Mouse (Mus musculus) hindbrain, embryonic 11.5 days (tissue): ENCODE results near the gene Cst9. TPM values are rescaled to one million over a fixed set of nuclear protein-coding genes. Genes with fewer than 3 reads are reported as not detected.

Source experiments
- ATAC-seq: fragments of 200-750 bp; cut with Nextera tagmentation; 2 replicates; pipeline ENCODE4 v1.8.0; 2017; ENCODE audit warnings: mild to moderate bottlenecking, moderate TSS enrichment, moderate library complexity; ENCODE audit not compliant: low FRiP score
- DNase-seq: peaks from one replicate; pipeline ENCODE4 v3.0.0-alpha.2; 2015; ENCODE audit warnings: low spot score
- H3K27ac ChIP-seq: fragments of 300-500 bp; sonication (generic); 2 replicates; pipeline ENCODE4 v1.5.1; 2014; ENCODE audit warnings: mild to moderate bottlenecking, low read depth, low read length
- H3K27me3 ChIP-seq: fragments of 300-500 bp; sonication (generic); 2 replicates; pipeline ENCODE4 v1.6.1; 2014; ENCODE audit warnings: mild to moderate bottlenecking, low read length, moderate library complexity, mixed read lengths; ENCODE audit not compliant: control insufficient read depth, insufficient read depth
- H3K36me3 ChIP-seq: fragments of 300-500 bp; sonication (generic); 2 replicates; pipeline ENCODE4 v1.6.1; 2014; ENCODE audit warnings: mild to moderate bottlenecking, low read length, moderate library complexity, mixed read lengths; ENCODE audit not compliant: control insufficient read depth, insufficient read depth
- H3K4me1 ChIP-seq: fragments of 300-500 bp; sonication (generic); replicated peaks from 2 replicates; pipeline ENCODE4 v1.6.1; 2014; ENCODE audit warnings: low read length, mixed read lengths; ENCODE audit not compliant: control insufficient read depth, insufficient read depth
- H3K4me2 ChIP-seq: fragments of 300-500 bp; sonication (generic); replicated peaks from 2 replicates; pipeline ENCODE4 v1.6.1; 2014; ENCODE audit warnings: mild to moderate bottlenecking, low read depth, low read length
- H3K4me3 ChIP-seq: fragments of 300-500 bp; sonication (generic); 2 replicates; pipeline ENCODE4 v1.5.1; 2014; ENCODE audit warnings: low read depth, low read length
- H3K9ac ChIP-seq: fragments of 300-500 bp; sonication (generic); 2 replicates; pipeline ENCODE4 v1.6.1; 2014; ENCODE audit warnings: low read depth, low read length
- H3K9me3 ChIP-seq: fragments of 300-500 bp; sonication (generic); 2 replicates; pipeline ENCODE4 v1.6.1; 2016; ENCODE audit warnings: low read length; ENCODE audit not compliant: control insufficient read depth
- WGBS: fragments of 180-500 bp; shearing (Covaris S2); extraction: QIAGEN DNeasy Blood & Tissue Kit; methylation state at CpG from one replicate; pipeline ENCODE4 v1.1.7; 2014; 5-methylcytosine and 5-hydroxymethylcytosine counted together
- polyA plus RNA-seq: library from polyadenylated mRNA; unstranded; fragments of >200 nt; fragmentation: Nextera tagmentation; extraction: Ambion mirVana; gene quantifications from 2 replicates; pipeline ENCODE4 v1.2.1, GENCODE M21; 2014

The Cst9 gene
- polyA plus RNA-seq, 1 experiment from 2014 or later = not detected

DNA sequence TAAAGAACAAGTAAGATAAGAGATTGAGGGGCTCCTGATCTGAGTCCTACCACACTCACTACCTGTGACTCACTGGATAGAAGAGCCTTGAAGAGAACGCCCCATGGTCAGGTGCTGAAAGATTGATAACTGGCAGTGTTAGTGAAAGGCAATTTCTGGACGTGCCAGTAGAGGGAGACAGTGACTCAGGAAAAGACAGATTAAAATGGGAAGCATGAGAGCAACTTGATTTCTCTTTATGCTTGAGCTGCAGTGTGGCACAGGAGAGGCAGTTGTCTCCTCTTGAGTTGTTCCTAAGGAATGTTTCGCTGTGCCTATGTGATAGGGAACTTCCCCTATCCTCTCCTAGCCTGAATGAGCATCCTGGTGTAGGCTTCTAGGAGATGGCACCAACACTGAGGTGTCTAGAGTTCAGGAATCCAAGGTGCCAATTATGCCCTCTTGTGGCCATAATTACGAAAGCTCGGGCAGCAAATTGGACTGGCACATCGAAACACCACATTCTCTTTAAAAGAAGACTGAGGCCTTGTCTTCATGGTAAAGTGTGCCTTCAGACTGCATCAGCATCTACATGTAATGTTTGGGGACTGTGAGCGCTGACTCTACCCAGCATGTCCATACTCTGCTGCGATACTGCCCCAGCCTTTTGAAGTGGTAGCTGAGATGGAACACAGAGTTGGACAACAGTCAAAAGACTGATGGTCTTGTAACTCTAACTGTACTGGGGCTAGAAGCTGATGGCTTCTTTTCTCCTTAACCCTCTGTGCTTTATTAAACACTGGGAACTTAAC, 16.4 kb downstream of the Cst9 start:
- Histone ChIP-seq H3K9me3 (no peaks in the 10 kb centered on the region), H3K4me2 (no peak overlapping the region), H3K27me3 (no peaks in the 10 kb centered on the region), H3K9ac (no peak overlapping the region), H3K4me3 (no peak overlapping the region), H3K4me1 (no peaks in the 10 kb centered on the region), H3K36me3 (no peaks in the 10 kb centered on the region), H3K27ac (no peak overlapping the region)
- DNase-seq = peak; percentile 81
- peak; percentile 69 for ATAC-seq
- WGBS = 50% methylated on average over 8 of the region's 8 CpGs

GRCm38 (mm10) chr2:148856630-148857400, 21.9 kb downstream of the Cst9 start:
- no peak overlapping the region for H3K27ac ChIP-seq
- no peaks in the 10 kb centered on the region for H3K9me3 ChIP-seq
- no peaks in the 10 kb centered on the region for H3K27me3 ChIP-seq
- ATAC-seq (no peak), DNase-seq (no peak)
- H3K36me3 ChIP-seq = no peaks in the 10 kb centered on the region
- 76% methylated on average over 8 of the region's 8 CpGs for WGBS
- no peak overlapping the region for H3K4me3 ChIP-seq
- no peak overlapping the region for H3K9ac ChIP-seq
- H3K4me1 ChIP-seq = no peaks in the 10 kb centered on the region
- no peak overlapping the region for H3K4me2 ChIP-seq

GRCm38 (mm10) chr2:148857506-148857905, 22.6 kb downstream of the Cst9 start:
- Histone ChIP-seq H3K4me1 (no peaks in the 10 kb centered on the region), H3K4me3 (no peak overlapping the region), H3K27ac (no peak overlapping the region), H3K27me3 (no peaks in the 10 kb centered on the region), H3K9ac (no peak overlapping the region), H3K36me3 (no peaks in the 10 kb centered on the region), H3K4me2 (no peak overlapping the region), H3K9me3 (no peaks in the 10 kb centered on the region)
- no peak for DNase-seq
- WGBS = 91% methylated on average over 4 of the region's 4 CpGs
- ATAC-seq = no peak

GRCm38 (mm10) chr2:148860993-148861392, 26.0 kb downstream of the Cst9 start:
- no peak overlapping the region for H3K9ac ChIP-seq
- 90% methylated on average over 4 of the region's 4 CpGs for WGBS
- no peaks in the 10 kb centered on the region for H3K36me3 ChIP-seq
- H3K9me3 ChIP-seq = no peaks in the 10 kb centered on the region
- H3K4me3 ChIP-seq = no peak overlapping the region
- no peaks in the 10 kb centered on the region for H3K4me1 ChIP-seq
- H3K27ac ChIP-seq = no peak overlapping the region
- no peaks in the 10 kb centered on the region for H3K27me3 ChIP-seq
- no peak overlapping the region for H3K4me2 ChIP-seq
- ATAC-seq (no peak), DNase-seq (no peak)

DNA sequence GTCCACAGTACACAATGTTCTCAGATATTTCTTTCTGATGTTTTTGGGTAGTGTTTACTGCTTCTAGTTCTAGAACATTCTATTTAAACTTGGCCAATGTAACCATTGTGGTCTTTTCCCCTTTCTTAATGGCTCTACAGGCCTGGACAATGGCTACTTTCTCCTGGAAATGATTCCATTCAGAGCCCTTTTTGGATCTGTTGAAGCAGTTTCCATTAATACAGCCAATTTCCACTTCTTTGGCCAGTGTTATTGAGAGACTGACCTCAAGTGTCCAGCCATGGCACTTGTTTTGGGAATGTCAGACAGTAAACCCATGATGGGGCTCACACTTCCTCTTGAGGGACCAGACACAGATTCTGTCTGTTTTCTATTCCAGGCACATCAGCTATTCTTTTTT, 26.7 kb downstream of the Cst9 start:
- Histone ChIP-seq H3K27me3 (no peaks in the 10 kb centered on the region), H3K36me3 (no peaks in the 10 kb centered on the region), H3K4me1 (no peaks in the 10 kb centered on the region), H3K27ac (no peak overlapping the region), H3K9me3 (no peaks in the 10 kb centered on the region), H3K4me2 (no peak overlapping the region), H3K4me3 (no peak overlapping the region), H3K9ac (no peak overlapping the region)
- DNase-seq = no peak
- no peak for ATAC-seq

GRCm38 (mm10) chr2:148864966-148865365, 30.0 kb downstream of the Cst9 start, which contains the start of gene 9230104L09Rik:
Gene 9230104L09Rik, minus strand, starts transcription at chr2:148865038.
- Histone ChIP-seq H3K27me3 (no peaks in the 10 kb centered on the region), H3K9me3 (no peaks in the 10 kb centered on the region), H3K9ac (no peak within 1 kb of the TSS), H3K4me3 (no peak within 1 kb of the TSS), H3K27ac (no peak within 1 kb of the TSS), H3K36me3 (no peaks in the 10 kb centered on the region), H3K4me2 (no peak within 1 kb of the TSS), H3K4me1 (no peaks in the 10 kb centered on the region)
- no peak for DNase-seq
- WGBS = 63% methylated on average over 2 of the region's 2 CpGs
- no peak for ATAC-seq

GRCm38 (mm10) chr2:148868959-148869358, 34.0 kb downstream of the Cst9 start:
- 92% methylated on average over 1 of the region's 1 CpGs for WGBS

DNA sequence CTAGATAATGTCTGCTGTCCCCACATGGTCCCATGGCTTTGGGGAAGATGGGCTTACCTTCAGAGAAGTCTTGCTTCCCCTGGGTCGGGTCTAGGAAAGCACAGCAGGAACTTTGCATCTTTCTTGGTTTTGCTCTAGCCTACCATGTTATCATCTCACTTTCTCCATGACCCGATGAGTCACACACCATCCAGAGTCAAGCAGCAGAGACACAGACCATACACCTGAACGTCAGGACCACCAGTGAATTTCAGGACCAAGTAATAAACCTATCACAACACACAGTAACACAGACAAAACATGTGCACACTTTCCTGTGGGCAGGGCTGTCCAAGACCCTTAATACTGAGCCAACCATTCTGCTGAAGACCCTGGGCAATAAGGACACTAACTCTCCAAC, 35.6 kb downstream of the Cst9 start:
- Histone ChIP-seq H3K36me3 (no peaks in the 10 kb centered on the region), H3K9ac (no peak overlapping the region), H3K4me2 (no peak overlapping the region), H3K4me3 (no peak overlapping the region), H3K9me3 (no peaks in the 10 kb centered on the region), H3K4me1 (no peaks in the 10 kb centered on the region; the same call in none of the 2 replicates), H3K27ac (no peak overlapping the region), H3K27me3 (no peaks in the 10 kb centered on the region)
- DNase-seq (no peak), ATAC-seq (no peak)
- 90% methylated on average over 3 of the region's 3 CpGs for WGBS

More at GRCm38 (mm10) chr2:148868959-148869358, 34.0 kb downstream of the Cst9 start:
- H3K4me2 ChIP-seq = no peak overlapping the region
- no peaks in the 10 kb centered on the region for H3K36me3 ChIP-seq
- H3K9ac ChIP-seq = no peak overlapping the region
- ATAC-seq (no peak), DNase-seq (no peak)
- H3K4me3 ChIP-seq = no peak overlapping the region
- H3K27me3 ChIP-seq = no peaks in the 10 kb centered on the region
- no peaks in the 10 kb centered on the region; the same call in none of the 2 replicates for H3K4me1 ChIP-seq
- no peaks in the 10 kb centered on the region for H3K9me3 ChIP-seq
- no peak overlapping the region for H3K27ac ChIP-seq
